Mouse (Mus musculus): ENCODE data around the gene Atrn. TPM values are rescaled to one million over a fixed set of nuclear protein-coding genes. Genes with fewer than 3 reads are reported as not detected.

The Atrn gene
- polyA plus RNA-seq, 1 experiment from 2014 or later = 5.4 TPM

DNA sequence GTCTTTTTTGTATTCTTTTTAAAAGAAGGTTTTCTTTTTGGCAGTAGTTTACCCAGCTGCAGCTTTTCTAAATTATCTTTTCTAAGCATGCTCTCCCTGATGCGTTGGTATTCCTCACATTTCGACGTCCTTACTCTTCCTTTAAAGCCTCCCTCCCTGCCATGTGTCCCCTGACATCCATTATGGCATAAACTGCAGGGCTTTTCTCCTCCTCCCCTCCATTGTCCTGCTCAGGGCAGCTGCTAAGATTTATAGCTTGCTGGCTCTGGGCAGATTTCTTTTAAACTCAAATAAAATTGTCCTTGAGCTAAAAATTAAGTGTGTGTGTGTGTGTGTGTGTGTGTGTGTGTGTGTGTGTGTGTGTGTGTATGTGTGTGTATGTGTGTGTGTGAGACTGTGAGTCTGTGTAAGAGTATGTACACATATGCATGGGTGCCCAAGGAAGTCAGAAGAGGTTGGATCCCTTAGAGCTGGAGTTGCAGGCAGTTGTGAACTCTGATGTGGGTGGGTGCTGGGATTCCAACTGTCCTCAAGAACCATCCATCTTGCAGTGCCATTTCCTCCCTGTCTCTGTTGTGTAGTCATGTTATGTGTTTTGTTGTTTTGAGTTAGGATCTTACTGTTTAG, 10.3 kb downstream of the Atrn start:
- Histone ChIP-seq H3K4me1 (no peaks in the 10 kb centered on the region), H3K9me3 (no peaks in the 10 kb centered on the region), H3K27ac (no peak overlapping the region), H3K4me3 (no peak overlapping the region), H3K4me2 (no peak overlapping the region), H3K36me3 (no peaks in the 10 kb centered on the region), H3K9ac (no peak overlapping the region), H3K27me3 (no peaks in the 10 kb centered on the region)
- 49% methylated on average over 3 of the region's 3 CpGs for WGBS
- no peak for ATAC-seq (ENCODE audit: borderline replicate concordance, extremely low read depth, low FRiP score, low TSS enrichment)

DNA sequence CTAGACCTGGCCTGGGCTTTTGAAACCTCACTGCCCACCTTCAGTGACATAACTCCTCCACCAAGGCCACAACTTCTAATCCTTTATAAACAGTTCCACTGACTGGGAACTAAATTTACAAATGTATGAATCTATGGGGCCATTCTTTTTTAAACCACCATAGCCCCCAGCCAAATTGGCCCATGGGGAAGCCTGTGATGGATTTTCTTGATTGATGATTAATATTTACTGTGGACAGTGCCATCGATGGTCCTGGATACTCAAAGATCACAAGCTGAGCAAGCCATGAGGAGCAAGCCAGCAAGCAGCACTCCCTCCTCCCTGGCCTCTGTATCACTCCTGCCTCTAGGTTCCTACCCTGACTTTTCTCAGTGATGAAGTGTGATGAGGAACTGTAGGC, 11.4 kb downstream of the Atrn start:
- Histone ChIP-seq H3K27ac (no peak overlapping the region), H3K27me3 (no peaks in the 10 kb centered on the region), H3K4me3 (no peak overlapping the region), H3K4me1 (no peaks in the 10 kb centered on the region), H3K9ac (no peak overlapping the region), H3K4me2 (no peak overlapping the region), H3K36me3 (no peaks in the 10 kb centered on the region), H3K9me3 (no peaks in the 10 kb centered on the region)
- WGBS = 94% methylated on average over 1 of the region's 1 CpGs
- no peak for ATAC-seq (ENCODE audit: borderline replicate concordance, extremely low read depth, low FRiP score, low TSS enrichment)

DNA sequence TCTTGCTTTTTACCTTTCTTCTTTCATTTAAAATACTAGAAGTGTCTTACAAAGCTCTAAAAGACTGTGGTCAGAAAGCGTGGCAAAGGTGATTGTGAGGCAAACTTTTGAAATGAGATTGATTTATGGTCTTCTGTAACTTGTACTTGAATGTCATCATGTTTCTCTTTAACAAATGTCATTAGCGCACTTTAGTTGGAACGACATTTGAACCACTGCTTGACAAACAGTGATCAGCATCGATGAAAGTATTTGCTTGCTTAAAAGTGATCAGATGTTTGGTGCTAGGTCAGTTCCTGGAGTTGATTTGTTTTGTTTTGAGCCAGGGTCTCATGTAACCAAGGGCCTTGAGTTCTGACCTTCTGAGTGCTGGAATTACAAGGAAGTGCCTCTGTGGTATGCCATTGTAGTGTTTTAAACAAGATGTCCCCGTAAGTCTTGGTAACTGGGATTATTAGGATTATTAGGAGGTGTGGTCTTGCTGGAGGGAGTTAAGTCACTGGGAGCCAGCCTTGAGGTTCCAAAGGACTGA, 12.8 kb downstream of the Atrn start:
- no peak overlapping the region for H3K27ac ChIP-seq
- no peak overlapping the region for H3K4me2 ChIP-seq
- no peak for ATAC-seq (ENCODE audit: borderline replicate concordance, extremely low read depth, low FRiP score, low TSS enrichment)
- H3K9ac ChIP-seq = no peak overlapping the region
- H3K36me3 ChIP-seq = no peaks in the 10 kb centered on the region
- no peaks in the 10 kb centered on the region for H3K4me1 ChIP-seq
- no peaks in the 10 kb centered on the region for H3K27me3 ChIP-seq
- no peak overlapping the region for H3K4me3 ChIP-seq
- 61% methylated on average over 5 of the region's 5 CpGs for WGBS
- no peaks in the 10 kb centered on the region for H3K9me3 ChIP-seq

DNA sequence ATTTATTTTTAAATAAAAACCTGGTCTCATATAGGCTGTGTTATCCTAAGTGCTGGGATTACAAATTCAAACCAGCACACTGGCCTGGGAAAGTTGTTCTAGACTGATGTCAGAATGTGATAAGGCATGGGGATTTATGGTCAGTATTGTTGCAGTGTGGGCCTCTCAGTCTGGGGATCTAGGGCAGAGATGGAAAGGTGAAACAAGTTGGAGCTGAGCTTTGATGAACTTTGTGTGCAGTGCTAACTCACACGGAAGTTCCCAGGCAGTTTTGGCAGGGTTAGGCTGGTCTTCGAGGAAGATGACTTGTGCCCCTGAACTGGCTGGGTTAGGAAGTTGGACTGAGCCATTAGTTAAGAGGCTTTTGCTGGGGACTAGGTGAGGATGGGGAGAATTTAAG, 18.7 kb downstream of the Atrn start:
- H3K36me3 ChIP-seq = no peaks in the 10 kb centered on the region
- ATAC-seq (ENCODE audit: borderline replicate concordance, extremely low read depth, low FRiP score, low TSS enrichment) = no peak
- H3K9me3 ChIP-seq = no peaks in the 10 kb centered on the region
- H3K9ac ChIP-seq = no peak overlapping the region
- H3K27ac ChIP-seq = no peak overlapping the region
- no peaks in the 10 kb centered on the region for H3K27me3 ChIP-seq
- 67% methylated on average over 2 of the region's 2 CpGs for WGBS
- H3K4me1 ChIP-seq = no peaks in the 10 kb centered on the region
- no peak overlapping the region for H3K4me3 ChIP-seq
- H3K4me2 ChIP-seq = no peak overlapping the region

DNA sequence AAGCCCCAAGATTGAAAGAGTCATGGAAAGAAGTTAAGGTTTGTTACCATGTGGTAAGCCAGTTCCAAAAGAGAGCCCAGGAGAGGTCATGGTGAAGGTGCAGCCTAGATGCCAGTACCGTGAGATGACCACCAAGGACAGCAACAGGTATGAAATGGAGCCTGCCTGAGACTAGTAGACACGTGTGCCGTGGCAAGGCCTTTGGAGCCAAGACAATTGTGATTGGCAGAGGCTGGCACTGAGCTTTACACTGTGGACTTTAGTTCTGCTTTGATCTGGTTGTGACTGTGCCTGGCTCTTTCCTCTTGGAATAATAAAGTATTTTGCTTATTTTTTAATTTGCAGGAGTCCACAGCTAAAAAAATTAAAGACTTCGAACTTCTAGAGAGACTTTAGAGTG, 21.7 kb downstream of the Atrn start:
- Histone ChIP-seq H3K36me3 (no peaks in the 10 kb centered on the region), H3K27me3 (no peaks in the 10 kb centered on the region), H3K27ac (no peak overlapping the region), H3K4me3 (no peak overlapping the region), H3K9ac (no peak overlapping the region), H3K4me1 (no peaks in the 10 kb centered on the region), H3K9me3 (no peaks in the 10 kb centered on the region), H3K4me2 (no peak overlapping the region)
- no peak for ATAC-seq (ENCODE audit: borderline replicate concordance, extremely low read depth, low FRiP score, low TSS enrichment)
- 87% methylated on average over 4 of the region's 4 CpGs for WGBS

DNA sequence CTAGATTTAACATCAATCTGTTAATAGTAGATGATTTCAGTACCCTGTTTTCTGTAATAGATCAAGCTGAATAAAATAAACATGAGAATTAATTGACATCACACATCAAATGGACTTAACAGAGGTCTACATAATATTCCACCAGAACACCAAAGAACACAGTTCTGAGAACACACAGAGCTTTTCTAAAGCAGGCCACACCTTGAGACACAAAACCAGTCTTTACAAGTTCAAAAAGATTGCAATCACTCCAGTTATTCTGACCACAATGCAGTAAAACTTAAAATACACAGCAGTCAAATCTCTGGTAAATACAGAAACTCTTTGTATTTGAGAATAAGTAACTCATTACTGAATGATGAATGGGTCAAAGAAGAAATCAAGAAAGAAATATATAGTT, 22.2 kb downstream of the Atrn start:
- no peaks in the 10 kb centered on the region for H3K36me3 ChIP-seq
- H3K4me1 ChIP-seq = no peaks in the 10 kb centered on the region
- ATAC-seq (ENCODE audit: borderline replicate concordance, extremely low read depth, low FRiP score, low TSS enrichment) = no peak
- no peak overlapping the region for H3K4me2 ChIP-seq
- no peaks in the 10 kb centered on the region for H3K27me3 ChIP-seq
- H3K9ac ChIP-seq = no peak overlapping the region
- no peak overlapping the region for H3K27ac ChIP-seq
- no peaks in the 10 kb centered on the region for H3K9me3 ChIP-seq
- H3K4me3 ChIP-seq = no peak overlapping the region

DNA sequence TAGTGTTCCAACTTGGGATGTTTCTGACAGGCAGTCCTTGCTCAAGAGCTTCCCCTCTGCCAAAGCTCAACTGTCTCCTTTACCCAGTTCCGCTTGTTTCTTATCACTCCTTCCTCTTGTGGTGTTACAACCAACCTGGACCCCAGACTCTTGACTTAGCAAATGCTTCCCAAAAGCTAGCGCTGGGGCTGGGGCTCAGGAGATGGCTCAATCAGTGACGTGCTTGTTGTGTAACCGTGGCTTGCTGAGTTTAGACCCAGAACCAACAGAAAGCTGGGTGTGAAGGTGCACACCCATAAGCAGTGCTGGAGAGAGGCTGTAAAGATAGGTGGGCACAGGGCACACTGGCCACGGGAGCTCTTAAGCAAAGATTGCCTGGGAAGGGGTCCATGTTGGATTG, 23.7 kb downstream of the Atrn start:
- Histone ChIP-seq H3K4me1 (no peaks in the 10 kb centered on the region), H3K27ac (no peak overlapping the region), H3K4me2 (no peak overlapping the region), H3K4me3 (no peak overlapping the region), H3K36me3 (no peaks in the 10 kb centered on the region), H3K9ac (no peak overlapping the region), H3K27me3 (no peaks in the 10 kb centered on the region), H3K9me3 (no peaks in the 10 kb centered on the region)
- 87% methylated on average over 5 of the region's 5 CpGs for WGBS
- ATAC-seq (ENCODE audit: borderline replicate concordance, extremely low read depth, low FRiP score, low TSS enrichment) = no peak

DNA sequence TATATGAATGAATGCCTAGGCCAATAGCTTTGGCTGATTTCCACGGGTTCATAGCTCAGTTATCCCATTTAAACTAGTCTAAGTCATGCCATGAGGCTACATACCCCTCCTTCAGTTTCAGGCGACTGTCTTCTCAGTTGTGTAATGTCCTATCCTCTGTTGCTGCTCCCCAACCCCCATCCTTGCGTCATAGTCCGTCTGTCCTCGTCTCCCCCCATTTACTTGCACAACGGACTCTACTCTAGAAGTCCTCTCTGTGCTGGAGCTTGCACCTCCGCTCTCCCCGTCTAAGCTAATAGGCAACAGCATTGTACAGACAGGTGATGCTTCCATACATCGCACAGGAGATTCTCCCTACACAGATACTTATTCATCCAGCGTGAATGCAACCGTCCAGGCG, 26.6 kb downstream of the Atrn start:
- no peak overlapping the region for H3K4me3 ChIP-seq
- no peak for ATAC-seq (ENCODE audit: borderline replicate concordance, extremely low read depth, low FRiP score, low TSS enrichment)
- H3K4me1 ChIP-seq = no peaks in the 10 kb centered on the region
- no peak overlapping the region for H3K4me2 ChIP-seq
- H3K27ac ChIP-seq = no peak overlapping the region
- no peaks in the 10 kb centered on the region for H3K9me3 ChIP-seq
- 83% methylated on average over 12 of the region's 12 CpGs for WGBS
- H3K36me3 ChIP-seq = 0 out of 2 replicates have a peak, but pooled peaks cover 2% of the 10 kb centered on the region
- no peak overlapping the region for H3K9ac ChIP-seq
- no peaks in the 10 kb centered on the region for H3K27me3 ChIP-seq

DNA sequence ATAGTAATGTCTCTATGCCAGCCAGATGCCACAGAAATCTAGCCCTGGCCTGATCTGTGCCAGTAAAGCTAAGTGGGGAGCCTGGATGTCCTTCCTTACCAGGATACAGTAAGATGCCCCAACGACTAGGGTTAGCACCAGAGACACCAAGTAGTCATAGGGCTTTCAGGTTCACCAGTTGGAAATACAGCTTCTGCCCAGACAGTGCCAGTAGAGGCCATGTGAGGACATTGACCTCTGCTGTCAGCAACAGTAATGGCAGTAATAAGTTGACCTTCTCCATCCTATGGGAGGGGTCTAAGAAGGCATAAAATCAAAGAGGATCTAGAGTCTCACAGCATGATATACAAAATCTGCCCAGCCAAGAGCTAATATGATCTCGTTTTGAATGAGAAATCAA, 43.5 kb downstream of the Atrn start:
- 75% methylated on average over 2 of the region's 2 CpGs for WGBS
- H3K9ac ChIP-seq = no peak overlapping the region
- no peak for ATAC-seq (ENCODE audit: borderline replicate concordance, extremely low read depth, low FRiP score, low TSS enrichment)

DNA sequence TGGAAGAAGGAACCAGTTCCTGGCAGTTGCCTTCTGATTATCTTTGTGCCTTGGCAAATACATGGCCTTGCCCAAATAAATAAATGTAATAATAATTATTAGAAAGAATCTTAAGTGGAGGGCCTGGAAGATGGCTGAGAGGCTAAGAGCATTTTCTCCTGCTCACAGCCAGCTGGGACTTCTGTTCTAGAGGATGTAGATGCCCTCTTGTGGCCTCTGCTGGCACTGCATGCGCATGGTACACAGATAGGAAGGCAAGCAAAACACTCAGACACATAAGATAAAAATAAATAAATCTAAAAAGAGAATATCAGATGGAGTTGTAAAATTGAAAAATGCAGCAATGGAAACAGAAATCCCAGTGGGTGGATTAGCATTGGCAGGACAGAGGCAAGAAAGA, 44.3 kb downstream of the Atrn start:
- Histone ChIP-seq H3K4me2 (no peak overlapping the region), H3K36me3 (no peaks in the 10 kb centered on the region; the same call in 1 of the 2 replicates), H3K27ac (no peak overlapping the region), H3K27me3 (no peaks in the 10 kb centered on the region), H3K4me3 (no peak overlapping the region), H3K9ac (no peak overlapping the region), H3K9me3 (no peaks in the 10 kb centered on the region), H3K4me1 (no peaks in the 10 kb centered on the region)
- WGBS = 3% methylated on average over 1 of the region's 1 CpGs
- no peak for ATAC-seq (ENCODE audit: borderline replicate concordance, extremely low read depth, low FRiP score, low TSS enrichment)

More for the DNA sequence above, 43.5 kb downstream of the Atrn start:
- H3K27ac ChIP-seq = no peak overlapping the region
- H3K9me3 ChIP-seq = no peaks in the 10 kb centered on the region
- H3K36me3 ChIP-seq = no peaks in the 10 kb centered on the region; the same call in 1 of the 2 replicates
- H3K4me2 ChIP-seq = no peak overlapping the region
- no peaks in the 10 kb centered on the region for H3K27me3 ChIP-seq
- H3K4me1 ChIP-seq = no peaks in the 10 kb centered on the region
- no peak overlapping the region for H3K4me3 ChIP-seq

DNA sequence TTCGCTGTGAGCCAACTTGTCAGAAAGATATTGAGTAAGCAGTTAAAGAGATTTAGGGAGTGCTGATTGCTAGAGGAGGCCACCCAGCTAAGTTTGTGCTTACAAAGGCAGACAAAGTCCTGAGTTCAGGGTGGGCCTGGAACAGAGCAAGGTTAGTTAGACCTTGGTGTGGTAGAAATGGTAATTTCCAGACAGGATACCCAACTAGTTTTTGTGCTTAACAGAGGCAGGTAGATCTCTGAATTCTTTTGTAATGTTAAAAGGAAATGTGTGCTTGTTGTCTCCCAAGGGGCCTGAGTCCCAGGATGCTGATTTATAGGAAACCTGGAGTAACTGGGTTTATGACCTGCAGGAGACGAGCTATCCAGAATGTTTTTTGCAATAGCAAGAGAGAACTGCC, 52.6 kb downstream of the Atrn start:
- no peak overlapping the region for H3K9ac ChIP-seq
- H3K4me3 ChIP-seq = no peak overlapping the region
- no peaks in the 10 kb centered on the region for H3K9me3 ChIP-seq
- WGBS = 81% methylated on average over 2 of the region's 2 CpGs
- H3K4me2 ChIP-seq = no peak overlapping the region
- no peaks in the 10 kb centered on the region for H3K27me3 ChIP-seq
- H3K4me1 ChIP-seq = no peaks in the 10 kb centered on the region
- ATAC-seq (ENCODE audit: borderline replicate concordance, extremely low read depth, low FRiP score, low TSS enrichment) = no peak
- no peak overlapping the region for H3K27ac ChIP-seq
- H3K36me3 ChIP-seq = no peaks in the 10 kb centered on the region

DNA sequence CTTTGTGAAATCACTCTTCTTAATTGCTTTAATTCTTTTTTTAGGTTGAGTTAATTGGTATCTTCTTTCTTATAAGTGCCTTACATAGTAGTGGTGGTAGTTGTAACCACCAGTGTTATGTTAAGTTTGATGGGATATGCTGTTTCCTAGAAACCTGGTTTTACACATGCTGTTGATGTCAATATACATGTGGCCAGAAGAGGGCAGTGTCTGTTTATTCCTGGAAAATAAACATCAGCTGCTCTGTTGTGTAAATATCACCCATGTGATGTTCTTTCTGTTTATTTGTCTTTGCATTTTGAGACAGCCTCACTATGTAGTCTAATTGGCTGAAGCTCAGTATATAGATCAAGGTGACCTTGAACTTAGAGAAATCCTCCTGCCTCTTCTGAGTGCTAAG, 55.6 kb downstream of the Atrn start:
- no peaks in the 10 kb centered on the region for H3K9me3 ChIP-seq
- no peak overlapping the region for H3K27ac ChIP-seq
- ATAC-seq (ENCODE audit: borderline replicate concordance, extremely low read depth, low FRiP score, low TSS enrichment) = no peak
- H3K9ac ChIP-seq = no peak overlapping the region
- H3K4me1 ChIP-seq = no peaks in the 10 kb centered on the region
- peaks cover 5% of the 10 kb centered on the region; the same call in 1 of the 2 replicates for H3K36me3 ChIP-seq
- no peak overlapping the region for H3K4me2 ChIP-seq
- H3K4me3 ChIP-seq = no peak overlapping the region
- H3K27me3 ChIP-seq = no peaks in the 10 kb centered on the region

DNA sequence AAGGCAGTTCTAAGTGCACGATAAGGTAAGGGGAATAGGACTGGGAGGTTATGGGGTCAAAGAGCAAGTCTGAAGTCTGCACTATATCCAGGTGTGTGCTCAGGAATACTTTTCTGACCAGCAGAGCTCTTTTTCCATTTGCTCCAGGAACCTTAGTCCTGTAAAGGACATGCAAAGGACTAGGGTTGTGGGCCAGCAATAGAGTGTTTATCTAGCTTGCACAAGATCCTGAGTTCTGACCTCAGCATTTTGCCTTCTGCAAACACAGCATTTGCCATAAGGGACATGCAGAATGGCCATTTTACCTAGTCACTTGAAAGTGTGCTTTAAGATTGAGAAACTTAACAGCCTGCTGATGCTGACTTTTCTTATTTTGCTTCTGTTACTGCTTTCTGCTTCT, 58.7 kb downstream of the Atrn start:
- H3K4me1 ChIP-seq = no peaks in the 10 kb centered on the region
- ATAC-seq (ENCODE audit: borderline replicate concordance, extremely low read depth, low FRiP score, low TSS enrichment) = no peak
- WGBS = 90% methylated on average over 1 of the region's 1 CpGs
- H3K4me3 ChIP-seq = no peak overlapping the region
- H3K36me3 ChIP-seq = peaks cover 5% of the 10 kb centered on the region; the same call in 1 of the 2 replicates
- H3K9me3 ChIP-seq = no peaks in the 10 kb centered on the region
- H3K9ac ChIP-seq = no peak overlapping the region
- no peak overlapping the region for H3K27ac ChIP-seq
- H3K4me2 ChIP-seq = no peak overlapping the region
- no peaks in the 10 kb centered on the region for H3K27me3 ChIP-seq
